Mouse (Mus musculus) liver, postnatal 0 days (tissue): ENCODE results near the gene Polr2l.
A peak's percentile ranks its signal among the peaks of the same experiment; 100 is the strongest.

Source experiments
- CTCF ChIP-seq: sonication (generic); IDR thresholded peaks from 2 replicates; pipeline ENCODE4 v1.5.1; 2016; ENCODE audit warnings: antibody characterized with exemption, low read depth
- EP300 ChIP-seq: IDR thresholded peaks from 2 replicates; pipeline ENCODE4 v1.6.1; 2016; ENCODE audit warnings: antibody characterized with exemption, low read depth, mild to moderate bottlenecking

- peak; percentile 75 for TF ChIP-seq CTCF
- TF ChIP-seq EP300 = no peak
Measured at GRCm38 (mm10) chr7:141457986-141458660, 16.8 kb downstream of the Polr2l start.
